Mouse (Mus musculus) ES-Bruce4 (cell line): ENCODE results near the gene Diaph2.

Experiments used
- CTCF ChIP-seq: IDR thresholded peaks from one replicate; pipeline ENCODE4 v1.8.1; 2011; ENCODE audit warnings: low read depth, low read length
- EP300 ChIP-seq: IDR thresholded peaks from 2 replicates; pipeline ENCODE4 v1.6.1; 2011; ENCODE audit warnings: low read depth, low read length; ENCODE audit not compliant: insufficient read depth

DNA sequence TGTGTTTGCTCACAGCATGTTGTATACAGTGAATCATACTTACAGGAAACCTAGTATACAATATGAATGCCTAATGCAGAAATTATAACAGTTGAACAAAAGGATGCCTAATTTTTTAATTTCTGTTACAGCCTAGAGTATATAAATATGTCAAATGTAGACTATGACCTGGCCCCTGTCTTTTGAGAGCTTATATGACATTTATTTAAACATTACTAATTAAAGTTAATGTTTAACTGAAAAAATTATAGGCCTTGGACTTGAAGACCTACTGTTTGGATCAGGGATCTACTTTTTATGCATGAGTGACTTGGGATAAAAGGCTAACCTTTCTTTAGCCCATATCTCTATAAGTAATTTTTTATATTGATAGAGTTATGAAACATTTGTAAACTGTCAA is 84.3 kb downstream of the Diaph2 start:
- no peak for TF ChIP-seq EP300
- no peak for TF ChIP-seq CTCF
